Mouse (Mus musculus): ENCODE measurements around the gene Sorbs1. TPM values are rescaled to one million over a fixed set of nuclear protein-coding genes. Genes with fewer than 3 reads are reported as not detected.

Sorbs1 gene
- polyA plus RNA-seq, 2 experiments, result 35.3 to 40.6 TPM

GRCm38 (mm10) chr19:40391469-40391868 lies 122.1 kb downstream of the Sorbs1 start:
- ATAC-seq (ENCODE audit: low FRiP score, low read depth), result no peak
- WGBS, result 21% methylated on average over 6 of the region's 6 CpGs

DNA sequence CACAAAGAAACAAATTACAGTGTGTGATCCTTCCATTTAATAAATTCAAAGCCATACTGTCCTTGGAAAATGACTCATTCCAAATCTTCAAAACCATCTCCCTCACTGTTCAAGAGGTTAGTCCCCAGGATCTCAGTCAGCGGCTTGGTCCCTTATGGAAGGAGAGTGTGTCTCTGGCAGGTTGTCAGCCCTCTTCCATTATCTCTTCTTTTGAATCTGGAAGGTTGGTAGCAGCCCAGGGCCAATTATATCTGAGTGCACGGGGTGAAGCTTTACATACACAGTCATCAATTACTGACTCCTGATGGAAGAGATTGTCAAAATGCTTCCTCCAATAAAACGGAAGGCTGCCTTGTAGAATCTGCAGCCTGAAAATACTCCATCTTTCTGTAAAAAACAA lies 126.7 kb downstream of the Sorbs1 start:
- no peak overlapping the region for H3K27ac ChIP-seq (replicated peaks; ENCODE audit: low read depth, low read length)
- H3K4me3 ChIP-seq (replicated peaks; ENCODE audit: low read length), result no peak overlapping the region
- 75% methylated on average over 3 of the region's 3 CpGs for WGBS
- no peak for TF ChIP-seq POLR2A (IDR thresholded peaks at IDR 0.05; ENCODE audit: borderline replicate concordance, extremely low read depth, insufficient read depth, insufficient read length)
- H3K4me1 ChIP-seq (ENCODE audit: control insufficient read depth, insufficient read depth, low read length), result 0 out of 2 replicates have a peak, but pooled peaks cover 3% of the 10 kb centered on the region
- no peak overlapping the region for H3K9ac ChIP-seq (ENCODE audit: low read depth, low read length, severe bottlenecking)
- no peaks in the 10 kb centered on the region for H3K27me3 ChIP-seq (ENCODE audit: control insufficient read depth, insufficient read depth, low read length)
- H3K4me2 ChIP-seq (replicated peaks; ENCODE audit: low read depth, low read length, severe bottlenecking), result no peak overlapping the region
- ATAC-seq (ENCODE audit: low FRiP score, low read depth), result no peak
- DNase-seq (ENCODE audit: low spot score), result no peak
- peaks cover 10% of the 10 kb centered on the region; the same call in 1 of the 2 replicates for H3K36me3 ChIP-seq (ENCODE audit: control insufficient read depth, insufficient read depth, low read length)
- no peaks in the 10 kb centered on the region for H3K9me3 ChIP-seq (ENCODE audit: control insufficient read depth, low read length)

More at GRCm38 (mm10) chr19:40391469-40391868, 122.1 kb downstream of the Sorbs1 start:
- H3K9ac ChIP-seq (ENCODE audit: low read depth, low read length, severe bottlenecking), result no peak overlapping the region
- peak; percentile 86 for DNase-seq (ENCODE audit: low spot score)
- H3K27me3 ChIP-seq (ENCODE audit: control insufficient read depth, insufficient read depth, low read length), result no peaks in the 10 kb centered on the region
- H3K4me1 ChIP-seq (ENCODE audit: control insufficient read depth, insufficient read depth, low read length), result peaks cover 26% of the 10 kb centered on the region
- H3K4me2 ChIP-seq (replicated peaks; ENCODE audit: low read depth, low read length, severe bottlenecking), result no peak overlapping the region
- H3K4me3 ChIP-seq (replicated peaks; ENCODE audit: low read length), result no peak overlapping the region
- no peaks in the 10 kb centered on the region for H3K9me3 ChIP-seq (ENCODE audit: control insufficient read depth, low read length)
- H3K36me3 ChIP-seq (ENCODE audit: control insufficient read depth, insufficient read depth, low read length), result peaks cover 8% of the 10 kb centered on the region; the same call in 1 of the 2 replicates
- no peak for TF ChIP-seq POLR2A (IDR thresholded peaks at IDR 0.05; ENCODE audit: borderline replicate concordance, extremely low read depth, insufficient read depth, insufficient read length)
- H3K27ac ChIP-seq (replicated peaks; ENCODE audit: low read depth, low read length), result no peak overlapping the region

DNA sequence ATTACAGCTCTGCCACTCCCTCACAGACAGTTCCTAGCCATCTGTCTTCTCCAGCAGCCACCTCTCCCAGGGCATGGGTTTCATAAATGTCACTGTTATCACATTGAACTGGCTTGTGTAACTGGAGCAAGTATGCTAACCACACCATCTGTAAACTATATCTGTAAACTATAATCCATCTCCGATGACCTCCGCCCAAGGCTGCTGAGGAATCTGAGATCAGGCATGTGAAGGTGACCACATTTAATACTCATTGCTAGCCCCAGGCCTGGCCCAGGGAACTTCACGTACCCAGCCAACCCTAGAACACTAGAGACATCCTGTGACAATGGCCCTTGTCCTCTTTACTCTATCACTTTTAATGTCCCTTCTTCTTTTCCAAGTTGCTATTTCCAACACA lies 128.2 kb downstream of the Sorbs1 start:
- Histone ChIP-seq H3K27me3 (ENCODE audit: control insufficient read depth, insufficient read depth, low read length) (no peaks in the 10 kb centered on the region), H3K4me3 (replicated peaks; ENCODE audit: low read length) (no peak overlapping the region), H3K9ac (ENCODE audit: low read depth, low read length, severe bottlenecking) (no peak overlapping the region), H3K9me3 (ENCODE audit: control insufficient read depth, low read length) (no peaks in the 10 kb centered on the region), H3K4me2 (replicated peaks; ENCODE audit: low read depth, low read length, severe bottlenecking) (no peak overlapping the region), H3K4me1 (ENCODE audit: control insufficient read depth, insufficient read depth, low read length) (no peaks in the 10 kb centered on the region), H3K27ac (replicated peaks; ENCODE audit: low read depth, low read length) (no peak overlapping the region), H3K36me3 (ENCODE audit: control insufficient read depth, insufficient read depth, low read length) (peaks cover 10% of the 10 kb centered on the region; the same call in 1 of the 2 replicates)
- ATAC-seq (ENCODE audit: low FRiP score, low read depth) (no peak), DNase-seq (ENCODE audit: low spot score) (no peak)
- no peak for TF ChIP-seq POLR2A (IDR thresholded peaks at IDR 0.05; ENCODE audit: borderline replicate concordance, extremely low read depth, insufficient read depth, insufficient read length)
- 86% methylated on average over 3 of the region's 3 CpGs for WGBS

DNA sequence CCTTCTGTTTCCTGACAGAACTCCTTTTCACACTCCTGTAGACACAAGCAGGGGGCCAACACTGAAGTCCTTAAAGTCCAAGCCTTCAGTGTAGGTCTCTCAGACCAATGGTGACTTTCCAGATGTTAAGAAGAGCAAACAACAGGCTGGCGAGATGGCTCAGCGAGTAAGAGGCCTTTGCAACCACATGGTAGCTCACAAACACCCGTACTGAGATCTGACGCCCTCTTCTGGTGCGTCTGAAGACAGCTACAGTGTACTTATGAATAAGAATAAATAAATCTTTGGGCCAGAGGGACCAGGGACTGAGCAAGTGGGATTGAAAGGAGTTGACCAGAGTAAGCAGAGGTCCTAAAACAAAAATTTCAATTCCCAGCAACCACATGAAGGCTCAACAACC lies 129.6 kb downstream of the Sorbs1 start:
- H3K4me3 ChIP-seq (replicated peaks; ENCODE audit: low read length), result no peak overlapping the region
- DNase-seq (ENCODE audit: low spot score) (no peak), ATAC-seq (ENCODE audit: low FRiP score, low read depth) (no peak)
- no peak overlapping the region for H3K9ac ChIP-seq (ENCODE audit: low read depth, low read length, severe bottlenecking)
- H3K9me3 ChIP-seq (ENCODE audit: control insufficient read depth, low read length), result no peaks in the 10 kb centered on the region
- WGBS, result 46% methylated on average over 5 of the region's 5 CpGs
- H3K4me1 ChIP-seq (ENCODE audit: control insufficient read depth, insufficient read depth, low read length), result no peaks in the 10 kb centered on the region
- no peaks in the 10 kb centered on the region for H3K27me3 ChIP-seq (ENCODE audit: control insufficient read depth, insufficient read depth, low read length)
- H3K36me3 ChIP-seq (ENCODE audit: control insufficient read depth, insufficient read depth, low read length), result peaks cover 10% of the 10 kb centered on the region; the same call in 1 of the 2 replicates
- no peak overlapping the region for H3K27ac ChIP-seq (replicated peaks; ENCODE audit: low read depth, low read length)
- TF ChIP-seq POLR2A (IDR thresholded peaks at IDR 0.05; ENCODE audit: borderline replicate concordance, extremely low read depth, insufficient read depth, insufficient read length), result no peak
- H3K4me2 ChIP-seq (replicated peaks; ENCODE audit: low read depth, low read length, severe bottlenecking), result no peak overlapping the region

DNA sequence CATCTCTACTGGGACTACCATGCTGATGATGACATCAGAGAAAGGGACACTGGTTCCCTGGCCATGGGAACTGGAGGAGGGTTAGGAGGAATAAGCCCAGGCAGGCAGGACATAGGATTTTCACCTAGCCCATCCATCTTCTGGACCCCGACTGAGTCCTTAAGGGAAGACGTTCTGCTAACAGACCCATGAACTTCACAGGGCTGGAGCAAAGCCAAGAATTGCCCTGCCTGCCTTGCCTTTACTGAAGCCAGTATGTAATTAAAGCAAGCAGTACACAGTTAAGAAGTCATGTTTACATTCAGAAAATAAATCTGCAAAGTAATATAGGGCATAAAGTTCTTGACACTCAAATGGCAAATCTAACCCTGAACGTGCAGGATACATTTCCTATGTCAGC lies 132.9 kb downstream of the Sorbs1 start:
- H3K9ac ChIP-seq (ENCODE audit: low read depth, low read length, severe bottlenecking), result no peak overlapping the region
- H3K27me3 ChIP-seq (ENCODE audit: control insufficient read depth, insufficient read depth, low read length), result no peaks in the 10 kb centered on the region
- DNase-seq (ENCODE audit: low spot score) (no peak), ATAC-seq (ENCODE audit: low FRiP score, low read depth) (no peak)
- no peak overlapping the region for H3K27ac ChIP-seq (replicated peaks; ENCODE audit: low read depth, low read length)
- no peak for TF ChIP-seq POLR2A (IDR thresholded peaks at IDR 0.05; ENCODE audit: borderline replicate concordance, extremely low read depth, insufficient read depth, insufficient read length)
- H3K4me3 ChIP-seq (replicated peaks; ENCODE audit: low read length), result no peak overlapping the region
- no peaks in the 10 kb centered on the region for H3K9me3 ChIP-seq (ENCODE audit: control insufficient read depth, low read length)
- H3K4me1 ChIP-seq (ENCODE audit: control insufficient read depth, insufficient read depth, low read length), result no peaks in the 10 kb centered on the region
- no peak overlapping the region for H3K4me2 ChIP-seq (replicated peaks; ENCODE audit: low read depth, low read length, severe bottlenecking)
- H3K36me3 ChIP-seq (ENCODE audit: control insufficient read depth, insufficient read depth, low read length), result 0 out of 2 replicates have a peak, but pooled peaks cover 3% of the 10 kb centered on the region
- 33% methylated on average over 3 of the region's 3 CpGs for WGBS

GRCm38 (mm10) chr19:40380005-40380404 lies 133.6 kb downstream of the Sorbs1 start:
- no peak for ATAC-seq (ENCODE audit: low FRiP score, low read depth)
- no peaks in the 10 kb centered on the region for H3K9me3 ChIP-seq (ENCODE audit: control insufficient read depth, low read length)
- no peak overlapping the region for H3K9ac ChIP-seq (ENCODE audit: low read depth, low read length, severe bottlenecking)
- H3K27me3 ChIP-seq (ENCODE audit: control insufficient read depth, insufficient read depth, low read length), result no peaks in the 10 kb centered on the region
- H3K36me3 ChIP-seq (ENCODE audit: control insufficient read depth, insufficient read depth, low read length), result 0 out of 2 replicates have a peak, but pooled peaks cover 3% of the 10 kb centered on the region
- H3K4me1 ChIP-seq (ENCODE audit: control insufficient read depth, insufficient read depth, low read length), result no peaks in the 10 kb centered on the region
- TF ChIP-seq POLR2A (IDR thresholded peaks at IDR 0.05; ENCODE audit: borderline replicate concordance, extremely low read depth, insufficient read depth, insufficient read length), result no peak
- no peak for DNase-seq (ENCODE audit: low spot score)
- 77% methylated on average over 6 of the region's 6 CpGs for WGBS
- H3K4me3 ChIP-seq (replicated peaks; ENCODE audit: low read length), result no peak overlapping the region
- no peak overlapping the region for H3K4me2 ChIP-seq (replicated peaks; ENCODE audit: low read depth, low read length, severe bottlenecking)
- H3K27ac ChIP-seq (replicated peaks; ENCODE audit: low read depth, low read length), result no peak overlapping the region
